Mouse (Mus musculus): ENCODE data around the gene Acadm. TPM values are rescaled to one million over a fixed set of nuclear protein-coding genes. Genes with fewer than 3 reads are reported as not detected.

Gene Acadm
- total RNA-seq, 2 experiments from 2014 or later: 288 to 531 TPM

DNA sequence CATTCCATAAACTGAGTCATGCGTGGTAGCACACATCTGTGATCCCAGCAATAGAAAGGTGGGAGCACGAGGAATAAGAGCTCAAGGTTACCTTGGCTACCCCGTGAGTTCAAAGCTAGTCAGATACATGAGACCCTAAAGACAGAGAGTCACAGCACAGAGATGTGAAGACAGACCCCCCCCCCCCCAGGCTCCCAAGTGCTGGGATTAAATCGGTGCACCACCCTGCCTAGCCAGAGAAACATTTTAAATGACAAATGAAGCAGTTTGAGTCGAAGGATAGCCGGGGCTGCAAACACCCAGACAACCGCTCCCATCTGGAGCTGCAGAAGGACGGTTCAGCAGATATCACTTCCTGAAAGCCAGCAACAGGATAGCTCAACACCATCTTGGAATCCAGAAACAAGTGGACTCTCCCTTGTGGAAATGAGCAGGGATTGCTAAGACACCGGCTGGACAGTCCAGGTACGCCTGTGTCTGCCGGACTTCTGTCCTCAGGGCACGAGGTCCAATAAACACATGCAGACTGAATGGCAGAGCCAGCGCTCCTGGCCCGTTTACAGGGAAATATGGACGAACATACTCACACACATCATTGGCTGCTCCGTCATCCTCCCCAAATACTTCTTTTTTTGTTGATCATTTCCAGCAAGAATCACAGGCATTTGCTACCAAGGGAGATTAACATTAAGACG, 7.2 kb downstream of the Acadm start:
- no peak for TF ChIP-seq CTCF (IDR thresholded peaks at IDR 0.05)
- DNase-seq: no peak
- peak overlapping the region; percentile 84; the same call in 1 of the 2 replicates for H3K27ac ChIP-seq
- no peak overlapping the region for H3K4me3 ChIP-seq
- intact Hi-C loops (cut with DNase I): no loop called here

GRCm38 (mm10) chr3:153935878-153936277, 8.6 kb downstream of the Acadm start:
- DNase-seq: no peak
- Histone ChIP-seq H3K27ac (peak overlapping the region; percentile 84), H3K4me3 (peak overlapping the region; percentile 31; the same call in 1 of the 2 replicates)
- intact Hi-C loops (cut with DNase I): no loop called here
- TF ChIP-seq CTCF (IDR thresholded peaks at IDR 0.05): no peak

- TF ChIP-seq CTCF (IDR thresholded peaks at IDR 0.05): no peak
- no peak overlapping the region for H3K27ac ChIP-seq
- intact Hi-C loops (cut with DNase I): no loop called here
- no peak overlapping the region for H3K4me3 ChIP-seq
- DNase-seq: no peak
Measured at GRCm38 (mm10) chr3:153932461-153932860, 12.0 kb downstream of the Acadm start.

GRCm38 (mm10) chr3:153929526-153929925, 14.9 kb downstream of the Acadm start:
- no peak for DNase-seq
- H3K4me3 ChIP-seq: no peak overlapping the region
- no peak for TF ChIP-seq CTCF (IDR thresholded peaks at IDR 0.05)
- intact Hi-C loops (cut with DNase I): no loop called here
- no peak overlapping the region for H3K27ac ChIP-seq

- TF ChIP-seq CTCF (IDR thresholded peaks at IDR 0.05): no peak; the same call in 1 of the 2 replicates
- Histone ChIP-seq H3K27ac (no peak overlapping the region), H3K4me3 (no peak overlapping the region)
- DNase-seq: no peak
- intact Hi-C loops (cut with DNase I): no loop called here
Measured at GRCm38 (mm10) chr3:153926333-153926732, 18.1 kb downstream of the Acadm start.

- Histone ChIP-seq H3K4me3 (no peak overlapping the region), H3K27ac (no peak overlapping the region)
- TF ChIP-seq CTCF (IDR thresholded peaks at IDR 0.05): no peak
- DNase-seq: no peak
- intact Hi-C loops (cut with DNase I): no loop called here
Measured at GRCm38 (mm10) chr3:153921147-153921910, 23.1 kb downstream of the Acadm start.

- no peak for TF ChIP-seq CTCF (IDR thresholded peaks at IDR 0.05)
- intact Hi-C loops (cut with DNase I): no loop called here
- Histone ChIP-seq H3K27ac (no peak overlapping the region), H3K4me3 (no peak overlapping the region)
- DNase-seq: no peak
Measured at GRCm38 (mm10) chr3:153917200-153917599, 27.2 kb downstream of the Acadm start.

DNA sequence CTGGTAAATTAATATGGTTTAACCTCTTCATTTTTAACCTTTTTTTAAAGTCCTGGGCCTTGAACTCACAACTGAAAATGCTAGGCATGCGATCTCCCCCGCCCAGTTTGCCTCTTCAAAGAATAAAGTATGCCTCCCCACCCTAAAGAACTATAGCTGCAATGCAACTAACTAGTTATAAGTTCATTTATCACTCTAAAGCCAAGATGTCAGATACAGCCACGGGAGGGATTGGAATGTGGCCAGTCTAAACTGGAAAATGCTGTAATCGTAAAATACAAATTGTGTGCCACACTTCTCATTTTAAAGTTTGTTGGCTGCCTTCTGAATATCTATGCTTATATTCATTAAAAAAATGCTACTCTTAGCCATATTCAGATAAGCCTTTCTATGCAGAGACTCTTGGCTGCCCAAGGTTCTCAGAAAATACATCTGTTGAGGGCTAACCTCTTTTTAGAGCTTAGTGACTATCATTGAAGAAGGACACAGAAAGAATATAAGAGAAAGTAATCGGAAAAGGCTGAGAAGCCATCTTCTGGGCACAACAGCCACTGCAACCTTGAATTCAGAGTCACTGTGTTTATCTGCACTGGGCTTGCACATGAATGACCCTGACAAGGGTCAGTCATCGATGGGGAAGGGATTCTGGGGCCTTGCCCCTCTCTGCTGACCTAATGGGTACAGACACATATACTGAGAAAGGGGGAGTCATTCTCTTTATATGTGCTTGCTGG, 30.8 kb downstream of the Acadm start:
- Histone ChIP-seq H3K4me3 (peak overlapping the region; percentile 97), H3K27ac (peak overlapping the region; percentile 98)
- TF ChIP-seq CTCF (IDR thresholded peaks at IDR 0.05): no peak
- DNase-seq: no peak
- intact Hi-C loops (cut with DNase I): no loop called here

DNA sequence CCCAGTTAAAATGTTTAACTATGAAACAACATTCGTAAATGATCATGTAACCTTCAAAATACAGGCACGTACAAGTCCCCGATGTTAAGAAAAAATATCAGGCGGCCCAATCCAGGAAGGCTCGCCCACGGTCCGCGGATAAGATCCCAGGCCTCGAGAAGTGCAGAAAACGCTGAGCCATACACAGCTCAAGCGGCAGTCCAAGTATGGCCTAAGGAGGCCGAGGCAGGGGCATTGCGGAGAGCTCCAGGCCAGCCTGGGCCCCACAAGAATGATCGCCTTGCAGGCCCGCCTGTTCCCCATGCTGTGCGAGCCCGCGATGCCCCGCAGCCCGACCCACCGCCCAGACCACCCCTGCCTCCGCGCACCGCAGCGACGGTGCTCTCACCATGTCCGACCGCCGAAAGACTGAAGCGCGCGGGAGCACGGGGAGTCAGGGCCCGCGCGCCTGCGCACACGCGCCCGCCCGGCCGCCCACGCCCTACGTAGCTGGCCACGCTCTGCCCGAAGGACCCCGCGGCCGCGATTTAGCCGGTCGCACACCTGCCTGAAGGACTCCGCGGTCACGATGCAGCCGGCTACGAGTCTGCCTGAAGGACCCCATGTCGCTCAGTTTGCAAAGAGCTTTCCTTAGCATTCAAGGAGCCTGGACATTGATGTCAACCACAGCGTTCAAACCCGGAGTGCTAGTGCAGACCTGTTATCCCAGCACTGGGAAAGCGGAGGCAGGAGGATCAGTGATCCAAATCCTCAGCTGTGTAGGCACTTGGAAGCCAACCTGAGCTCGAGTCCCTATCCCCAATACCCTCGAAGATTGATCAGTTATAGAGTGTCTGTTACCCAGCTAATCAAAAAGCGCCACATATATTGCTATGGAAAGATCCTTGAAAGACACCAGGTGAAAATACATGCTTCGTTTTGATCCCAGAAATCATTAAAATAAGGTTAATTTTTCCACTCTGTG, 31.6 kb downstream of the Acadm start, which contains the start of gene Rabggtb:
Gene Rabggtb, minus strand, starts transcription at position 464 of the 964 bp plus-strand sequence.
- TF ChIP-seq CTCF (IDR thresholded peaks at IDR 0.05): no peak
- Histone ChIP-seq H3K4me3 (peak within 1 kb of the TSS; percentile 97), H3K27ac (peak within 1 kb of the TSS; percentile 98)
- intact Hi-C loops (cut with DNase I): loop anchor here (1.0 kb wide), 1 partner anchor 31 kb away; the partner anchor contains the start of gene Acadm
- DNase-seq: peak; percentile 97

DNA sequence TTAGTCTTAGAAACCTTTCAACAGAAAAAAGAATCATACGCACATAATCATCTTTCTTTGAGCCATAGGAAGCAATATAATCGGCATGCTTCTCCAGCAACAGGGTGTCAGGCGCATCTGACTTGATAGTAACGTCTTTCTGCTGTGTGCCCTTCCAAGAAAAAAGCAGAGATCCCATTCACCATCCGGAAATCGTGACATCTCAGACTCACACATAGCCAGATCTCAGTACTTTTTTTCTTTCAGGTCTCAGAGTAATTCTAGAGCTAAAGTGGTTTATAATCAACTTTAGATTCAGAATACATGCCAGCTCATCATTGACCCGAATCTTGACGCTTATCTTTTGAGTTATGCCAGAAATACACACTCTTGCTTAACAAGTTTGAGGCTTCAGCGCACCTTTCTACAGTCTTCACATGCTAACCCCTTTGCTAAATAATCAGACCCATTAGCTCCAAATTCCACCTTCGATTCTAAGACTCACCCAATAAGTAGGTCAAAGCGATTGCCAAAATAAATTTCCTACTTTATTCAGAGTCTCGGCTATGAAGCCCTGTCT, 32.5 kb downstream of the Acadm start:
- DNase-seq: no peak
- no peak for TF ChIP-seq CTCF (IDR thresholded peaks at IDR 0.05)
- H3K4me3 ChIP-seq: peak overlapping the region; percentile 97
- intact Hi-C loops (cut with DNase I): loop anchor here (1.0 kb wide), 1 partner anchor 32 kb away; the partner anchor contains the start of gene Acadm
- H3K27ac ChIP-seq: peak overlapping the region; percentile 98

DNA sequence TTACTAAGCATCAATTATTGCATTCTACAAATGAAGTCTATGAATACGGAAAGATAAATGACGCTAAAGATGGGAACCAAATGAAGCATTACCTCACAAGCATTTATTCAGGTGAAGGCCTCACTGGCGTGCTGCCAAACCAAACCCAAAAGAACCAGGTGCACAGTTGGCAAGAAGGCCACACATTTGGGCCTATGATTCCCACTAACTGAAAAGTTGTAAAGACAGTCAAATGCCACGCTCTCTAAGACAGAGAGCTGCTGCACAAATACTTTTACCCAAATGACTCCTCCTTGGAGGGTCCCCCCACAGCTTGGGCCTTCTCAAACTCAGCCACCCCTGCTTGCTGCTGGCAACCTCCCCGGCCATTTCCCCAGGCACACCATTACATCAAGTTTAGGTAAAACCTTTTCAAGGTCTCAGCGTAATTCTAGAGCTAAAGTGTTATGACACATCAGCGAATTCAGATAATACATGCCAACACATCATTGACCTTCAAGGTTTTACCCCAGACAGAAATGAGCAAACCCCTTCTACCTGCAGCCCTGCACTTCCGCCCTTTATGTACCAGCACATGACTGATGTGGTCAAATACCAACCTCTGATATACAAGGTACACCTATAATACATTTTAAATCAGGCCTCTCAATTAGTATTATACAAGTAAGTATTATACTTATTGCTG, 33.1 kb downstream of the Acadm start:
- DNase-seq: peak; percentile 29
- H3K4me3 ChIP-seq: peak overlapping the region; percentile 97
- no peak for TF ChIP-seq CTCF (IDR thresholded peaks at IDR 0.05)
- intact Hi-C loops (cut with DNase I): no loop called here
- peak overlapping the region; percentile 98 for H3K27ac ChIP-seq

Data from gastrocnemius, adult 2 months (tissue).